Comparison of ENCODE assay signal across 15 mouse cellular contexts in the genomic region with DNA sequence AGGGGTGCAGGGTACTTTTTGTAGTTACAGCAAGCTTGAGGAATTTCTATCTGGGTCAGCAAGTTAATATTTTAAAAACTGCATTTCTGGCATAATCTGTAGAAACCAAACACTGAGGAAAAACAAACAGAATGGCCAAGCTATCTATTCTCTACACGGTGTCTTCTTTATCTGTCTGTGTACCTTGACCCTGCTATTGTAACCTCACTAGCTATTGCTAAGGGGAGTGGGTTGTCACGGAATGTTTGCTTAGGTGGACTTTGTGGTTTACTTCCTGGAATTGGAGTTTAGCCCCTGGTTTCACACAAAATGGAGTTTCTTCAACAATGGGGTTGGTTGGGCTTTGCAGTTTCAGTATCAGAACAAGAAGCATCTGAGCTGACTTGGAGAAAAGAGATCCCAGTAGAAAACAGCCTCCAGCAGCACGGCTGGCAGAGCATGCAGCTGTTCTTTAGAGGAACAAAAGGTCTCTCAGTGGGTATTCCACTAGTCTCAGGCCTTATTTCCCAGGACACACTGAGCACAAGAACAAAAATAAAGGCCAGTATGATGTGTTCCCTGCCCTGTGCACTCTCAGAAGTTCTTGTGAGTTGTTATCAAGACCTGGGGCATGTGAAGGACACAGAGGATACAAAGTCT.
DNase-seq lines count a peak whose midpoint lies in the region; ATAC-seq and TF ChIP-seq lines count a peak whose summit lies in the region.
"Had no signal": no experiment of that assay in that cellular context is flagged by ENCODE, and none has a peak within 500 bp of the region (broad histone marks: within the 10 kb centered on the region; RNA-seq: fewer than 3 reads in every experiment).

No protein-coding gene starts in this region.

- no peak overlapping the region for H3K4me2 ChIP-seq in forebrain, embryonic 14.5 days (ENCODE audit: low read length)
- no peak overlapping the region for H3K4me2 ChIP-seq in forebrain, embryonic 12.5 days
- H3K4me2 ChIP-seq in liver, embryonic 12.5 days: no peak overlapping the region
- H3K4me2 ChIP-seq in liver, postnatal 0 days (ENCODE audit: low read depth, low read length): no peak overlapping the region
- H3K4me2 ChIP-seq: forebrain, embryonic 15.5 days; heart, embryonic 13.5 days; limb, embryonic 13.5 days had no signal

- no peaks in the 10 kb centered on the region for H3K27me3 ChIP-seq in forebrain, embryonic 14.5 days (replicated peaks; ENCODE audit: control insufficient read depth, insufficient read depth, low read length)
- H3K27me3 ChIP-seq in forebrain, embryonic 12.5 days: 0 out of 2 replicates have a peak, but pooled peaks cover 10% of the 10 kb centered on the region
- no peaks in the 10 kb centered on the region for H3K27me3 ChIP-seq in liver, embryonic 12.5 days (replicated peaks)
- H3K27me3 ChIP-seq in liver, postnatal 0 days (ENCODE audit: insufficient read depth, low read length): no peaks in the 10 kb centered on the region
- H3K27me3 ChIP-seq: forebrain, embryonic 15.5 days; heart, embryonic 13.5 days; limb, embryonic 13.5 days had no signal

- ATAC-seq in forebrain, embryonic 14.5 days: no peak
- ATAC-seq in forebrain, embryonic 12.5 days (ENCODE audit: low FRiP score): no peak
- peak; percentile 46; the same call in 1 of the 2 replicates for ATAC-seq in liver, embryonic 12.5 days
- peak; percentile 62 for ATAC-seq in liver, postnatal 0 days
- no peak for ATAC-seq in megakaryocyte-erythroid progenitor cell, adult 5-6 weeks (replicated peaks; ENCODE audit: low FRiP score, low TSS enrichment, poor library complexity, severe bottlenecking)
- ATAC-seq: forebrain, embryonic 15.5 days had no signal

- H3K9ac ChIP-seq in forebrain, embryonic 14.5 days (ENCODE audit: low read length): no peak overlapping the region
- H3K9ac ChIP-seq in forebrain, embryonic 12.5 days: no peak overlapping the region
- no peak overlapping the region for H3K9ac ChIP-seq in liver, embryonic 12.5 days
- H3K9ac ChIP-seq in liver, postnatal 0 days (replicated peaks): no peak overlapping the region
- H3K9ac ChIP-seq: forebrain, embryonic 15.5 days; heart, embryonic 13.5 days; limb, embryonic 13.5 days had no signal

- H3K9me3 ChIP-seq in forebrain, embryonic 14.5 days (replicated peaks; ENCODE audit: control insufficient read depth, low read length): no peaks in the 10 kb centered on the region
- no peaks in the 10 kb centered on the region for H3K9me3 ChIP-seq in forebrain, embryonic 12.5 days
- H3K9me3 ChIP-seq in liver, embryonic 12.5 days (replicated peaks): no peaks in the 10 kb centered on the region
- no peaks in the 10 kb centered on the region for H3K9me3 ChIP-seq in liver, postnatal 0 days (ENCODE audit: low read length)
- H3K9me3 ChIP-seq: forebrain, embryonic 15.5 days; heart, embryonic 13.5 days; limb, embryonic 13.5 days had no signal

- peak; percentile 13 for DNase-seq in forebrain, embryonic 14.5 days (ENCODE audit: low spot score)
- no peak for DNase-seq in liver
- peak; percentile 16 for DNase-seq in embryo, embryonic 10 days (ENCODE audit: low spot score)
- DNase-seq in liver, postnatal 0 days: no peak
- no peak for DNase-seq in thymus, postnatal 10 days (ENCODE audit: low spot score in 2 of 2)
- DNase-seq: cerebellum, adult 18-20 months; kidney, postnatal 25 days; layer of hippocampus, postnatal 36 days had no signal

- H3K4me3 ChIP-seq in forebrain, embryonic 14.5 days (ENCODE audit: low read depth, low read length): no peak overlapping the region
- H3K4me3 ChIP-seq in forebrain, embryonic 12.5 days (replicated peaks): no peak overlapping the region
- no peak overlapping the region for H3K4me3 ChIP-seq in liver, embryonic 12.5 days
- H3K4me3 ChIP-seq in liver, postnatal 0 days (ENCODE audit: low read depth, low read length): no peak overlapping the region
- H3K4me3 ChIP-seq: forebrain, embryonic 15.5 days; heart, embryonic 13.5 days; limb, embryonic 13.5 days had no signal

- peaks cover 6% of the 10 kb centered on the region; the same call in 1 of the 2 replicates for H3K4me1 ChIP-seq in forebrain, embryonic 14.5 days (ENCODE audit: control insufficient read depth, insufficient read depth, low read length)
- peaks cover 21% of the 10 kb centered on the region for H3K4me1 ChIP-seq in forebrain, embryonic 12.5 days
- no peaks in the 10 kb centered on the region for H3K4me1 ChIP-seq in liver, embryonic 12.5 days
- no peaks in the 10 kb centered on the region for H3K4me1 ChIP-seq in liver, postnatal 0 days (ENCODE audit: insufficient read depth)

- H3K36me3 ChIP-seq in forebrain, embryonic 14.5 days (ENCODE audit: control insufficient read depth, insufficient read depth, low read length): no peaks in the 10 kb centered on the region
- no peaks in the 10 kb centered on the region for H3K36me3 ChIP-seq in forebrain, embryonic 12.5 days (replicated peaks)
- no peaks in the 10 kb centered on the region for H3K36me3 ChIP-seq in liver, embryonic 12.5 days
- H3K36me3 ChIP-seq in liver, postnatal 0 days (replicated peaks; ENCODE audit: insufficient read depth, low read length): no peaks in the 10 kb centered on the region
- H3K36me3 ChIP-seq: forebrain, embryonic 15.5 days; heart, embryonic 13.5 days; limb, embryonic 13.5 days had no signal

- WGBS in forebrain, embryonic 14.5 days: 24% methylated on average over 3 of the region's 3 CpGs
- 8% methylated on average over 3 of the region's 3 CpGs for WGBS in forebrain, embryonic 12.5 days
- 35% methylated on average over 3 of the region's 3 CpGs for WGBS in liver, embryonic 12.5 days (ENCODE audit: insufficient replicate concordance)
- WGBS in liver, postnatal 0 days (ENCODE audit: insufficient replicate concordance): 30% methylated on average over 3 of the region's 3 CpGs

- no peak for TF ChIP-seq CTCF in liver, postnatal 0 days (IDR thresholded peaks at IDR 0.05; ENCODE audit: low read depth)

- TF ChIP-seq EP300 in liver, postnatal 0 days (IDR thresholded peaks at IDR 0.05; ENCODE audit: low read depth): no peak

- no peak overlapping the region for H3K27ac ChIP-seq in forebrain, embryonic 14.5 days (ENCODE audit: low read depth, low read length)
- no peak overlapping the region for H3K27ac ChIP-seq in forebrain, embryonic 12.5 days
- H3K27ac ChIP-seq in liver, embryonic 12.5 days: no peak overlapping the region
- H3K27ac ChIP-seq in liver, postnatal 0 days (ENCODE audit: low read depth): no peak overlapping the region
- H3K27ac ChIP-seq: forebrain, embryonic 15.5 days; heart, embryonic 13.5 days; limb, embryonic 13.5 days; stomach, postnatal 0 days had no signal

Comparison
In these comparisons a context has a peak if more than half of its experiments do, and no peak if none do; other contexts are left out.
1. ATAC-seq: peak in liver, embryonic 12.5 days (single experiment) and liver, postnatal 0 days (single experiment); none in forebrain, embryonic 14.5 days (single experiment), forebrain, embryonic 12.5 days (single experiment) and megakaryocyte-erythroid progenitor cell, adult 5-6 weeks (single experiment).
2. DNase-seq: peak in forebrain, embryonic 14.5 days (single experiment) and embryo, embryonic 10 days (single experiment); none in liver (single experiment), liver, postnatal 0 days (single experiment) and thymus, postnatal 10 days (0 of 2).